Mouse (Mus musculus) cortical plate, adult 2 months (tissue): Measurements from ENCODE around the gene Ttc9.

Experiments used
- CTCF ChIP-seq: fragments of 200-500 bp; IDR thresholded peaks from 2 replicates; pipeline ENCODE4 v1.5.1; 2011; ENCODE audit warnings: mild to moderate bottlenecking, control low read depth, low read length; ENCODE audit not compliant: insufficient read depth; ENCODE audit errors: extremely low read depth
- POLR2A ChIP-seq: fragments of 200-500 bp; IDR thresholded peaks from 2 replicates; pipeline ENCODE4 v1.6.1; 2011; ENCODE audit warnings: mild to moderate bottlenecking, low read length, control low read depth; ENCODE audit not compliant: insufficient read depth; ENCODE audit errors: extremely low read depth

DNA sequence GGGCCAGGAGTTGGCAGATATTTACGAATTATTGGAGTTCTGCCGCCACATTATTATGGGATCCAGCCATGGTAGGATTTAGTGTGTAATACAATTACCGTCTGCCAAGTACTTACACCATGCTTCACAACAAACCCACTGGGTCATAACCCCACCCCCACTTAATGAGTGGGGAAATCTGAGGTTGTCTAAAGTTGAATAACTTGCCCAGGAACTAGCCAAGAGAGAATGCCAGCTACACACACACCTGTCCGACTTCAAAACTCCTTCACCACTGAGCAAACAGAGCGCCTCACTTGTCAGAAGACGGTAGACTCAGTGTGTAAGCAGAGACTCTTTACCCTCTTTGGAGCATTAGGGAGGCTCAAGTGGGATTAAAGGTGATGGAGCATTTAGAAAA lies 3.6 kb upstream of the Ttc9 start:
- no peak for TF ChIP-seq POLR2A
- no peak for TF ChIP-seq CTCF
